Mouse (Mus musculus): Measurements from ENCODE around the gene Psd4.

Gene Psd4

DNA sequence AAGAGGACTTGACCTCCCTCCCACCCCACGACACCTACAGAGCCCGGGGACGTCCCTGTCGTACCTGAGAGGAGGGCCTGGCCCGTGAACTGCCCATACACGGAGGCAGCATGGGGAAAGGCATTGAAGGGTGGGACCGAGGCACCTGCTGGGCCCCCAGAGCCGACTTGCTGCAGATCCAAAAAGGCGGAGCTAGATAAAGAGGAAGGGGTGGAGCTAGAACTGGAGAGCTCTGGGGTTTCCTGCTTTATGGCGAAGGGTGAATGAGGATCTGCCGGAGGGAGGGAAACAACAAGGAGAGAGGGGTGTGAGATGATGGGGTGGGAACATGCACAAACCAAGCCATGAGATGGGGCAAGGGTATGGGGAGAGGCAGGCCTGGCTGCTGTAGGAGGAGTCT, 68.3 kb downstream of the Psd4 start:
- no peak for DNase-seq (ENCODE audit: low read depth, low spot score)

GRCm38 (mm10) chr2:24440056-24440455, 72.7 kb downstream of the Psd4 start:
- DNase-seq (ENCODE audit: low read depth, low spot score) = no peak

DNA sequence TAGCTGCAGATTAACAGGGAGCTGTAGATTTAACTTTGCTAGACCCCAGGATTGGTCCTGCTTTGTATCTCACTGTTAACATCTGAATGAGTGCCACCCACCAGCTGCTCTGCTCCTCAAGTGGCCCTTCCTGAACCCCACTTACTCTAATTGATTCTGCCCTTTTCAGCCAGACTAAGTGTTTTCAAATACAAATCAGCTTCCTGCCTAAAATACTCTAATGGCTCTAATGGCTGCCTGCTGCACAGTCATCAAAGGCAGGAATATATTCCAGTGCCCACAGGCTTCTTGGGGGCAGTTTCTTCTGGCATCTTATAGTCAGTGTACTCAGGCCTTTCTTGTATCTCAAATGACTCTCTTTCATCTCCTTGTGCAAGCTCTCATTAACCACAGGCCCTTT, 74.5 kb downstream of the Psd4 start:
- DNase-seq (ENCODE audit: low read depth, low spot score) = no peak

GRCm38 (mm10) chr2:24442303-24442925, 75.0 kb downstream of the Psd4 start:
- DNase-seq (ENCODE audit: low read depth, low spot score) = no peak

DNA sequence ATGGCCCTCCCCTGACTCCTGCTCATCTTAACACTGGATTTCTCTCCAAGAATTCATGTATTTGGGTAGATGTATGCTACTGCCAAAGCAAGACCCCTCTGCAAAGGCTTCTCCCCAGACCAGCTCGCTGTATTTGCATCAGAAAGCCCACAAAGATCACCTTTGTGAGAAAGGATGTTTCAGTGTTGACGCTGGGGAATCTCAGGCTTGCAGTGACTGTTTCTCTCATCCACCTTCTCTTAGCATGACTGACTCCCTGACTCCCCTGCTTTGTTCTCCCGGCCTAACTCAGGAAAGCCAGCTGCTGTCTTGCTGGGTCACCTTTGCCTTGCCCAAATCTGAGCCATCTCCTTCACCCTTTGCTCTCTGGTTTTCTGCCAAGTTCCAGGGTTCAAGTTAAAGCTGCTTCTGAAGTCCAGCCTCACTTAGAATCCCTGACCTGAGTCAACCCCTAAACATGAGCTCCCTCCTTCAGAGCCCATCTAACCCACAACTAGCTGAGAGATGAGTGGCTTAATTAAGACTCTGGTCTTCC, 75.9 kb downstream of the Psd4 start:
- DNase-seq (ENCODE audit: low read depth, low spot score) = no peak

GRCm38 (mm10) chr2:24449111-24449510, 81.7 kb downstream of the Psd4 start:
- DNase-seq (ENCODE audit: low read depth, low spot score) = no peak

GRCm38 (mm10) chr2:24453206-24453605, 85.8 kb downstream of the Psd4 start:
- no peak for DNase-seq (ENCODE audit: low read depth, low spot score)

- DNase-seq (ENCODE audit: low read depth, low spot score) = no peak
Measured at GRCm38 (mm10) chr2:24454429-24455011, 87.1 kb downstream of the Psd4 start.

DNA sequence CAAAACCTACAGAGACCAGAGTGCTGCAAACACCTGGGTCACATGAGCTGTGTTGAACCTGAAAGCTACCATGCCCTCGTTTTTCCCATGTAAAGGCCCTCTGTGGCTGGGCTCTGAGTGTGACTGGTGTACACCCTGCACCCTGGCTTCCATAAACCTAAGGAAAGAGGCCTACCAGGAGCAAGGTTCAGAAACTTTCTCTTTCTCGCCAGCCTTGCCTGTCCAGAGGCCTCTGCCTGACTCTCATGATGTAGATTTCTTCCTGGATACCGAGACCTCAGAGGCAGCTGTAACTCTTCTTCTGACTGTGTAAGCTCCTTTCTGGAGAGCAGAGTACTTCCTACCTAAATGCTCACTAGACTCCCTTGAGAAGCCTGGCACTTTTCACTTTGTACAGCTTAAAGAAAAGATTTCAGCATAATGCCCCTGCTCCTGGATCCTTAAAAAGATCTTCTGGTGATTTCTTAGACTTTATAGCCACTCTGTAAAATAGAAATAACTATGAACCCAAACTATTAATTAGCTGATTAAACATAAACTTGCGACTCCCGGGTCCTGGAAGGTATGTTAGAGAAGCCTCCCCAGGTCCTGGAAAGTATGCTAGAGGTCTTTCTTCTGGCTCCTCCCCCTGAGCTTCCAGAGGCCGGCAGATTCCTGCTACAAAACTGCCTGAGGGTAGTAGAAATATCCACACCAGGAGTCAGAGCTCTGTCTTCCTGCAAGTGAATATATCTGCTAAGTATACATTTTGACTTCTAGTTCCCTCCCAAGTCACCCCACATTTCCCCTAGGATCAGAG, 87.9 kb downstream of the Psd4 start:
- DNase-seq (ENCODE audit: low read depth, low spot score) = no peak

GRCm38 (mm10) chr2:24456841-24457240, 89.5 kb downstream of the Psd4 start:
- DNase-seq (ENCODE audit: low read depth, low spot score) = no peak

DNA sequence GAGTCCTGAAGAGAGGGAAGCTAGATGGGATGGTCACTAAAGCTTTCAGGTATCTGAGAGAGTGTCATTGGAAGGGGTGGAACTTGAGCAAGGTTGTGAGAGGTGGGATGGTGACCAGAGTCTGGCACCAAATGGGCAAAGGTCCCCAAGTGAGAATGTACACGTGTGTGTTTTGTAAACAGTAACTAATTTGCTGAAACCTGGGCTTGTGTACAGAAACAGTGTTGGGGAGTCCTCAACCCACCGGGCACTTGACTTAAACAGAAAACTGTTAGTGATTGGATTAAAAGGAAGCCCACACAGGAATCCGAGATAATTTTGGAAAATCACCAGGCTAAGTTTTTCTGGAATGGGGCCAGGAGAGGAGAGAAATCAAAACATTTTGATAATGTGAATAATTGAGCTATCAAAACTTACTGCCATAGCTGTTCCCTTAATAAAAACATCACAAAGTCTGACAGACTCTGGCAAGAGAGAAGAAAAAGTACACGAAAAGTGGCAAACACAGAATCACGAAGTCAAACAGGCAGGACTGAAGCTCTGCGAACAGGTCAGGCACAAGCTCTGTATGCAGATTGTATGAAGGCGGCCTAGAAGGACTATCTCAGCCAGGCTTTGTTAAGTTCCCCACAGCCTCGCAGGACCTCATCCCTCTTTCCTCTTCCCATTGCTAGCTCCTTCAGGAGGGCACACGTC, 92.9 kb downstream of the Psd4 start:
- DNase-seq (ENCODE audit: low read depth, low spot score) = no peak

GRCm38 (mm10) chr2:24460808-24461127, 93.4 kb downstream of the Psd4 start:
- no peak for DNase-seq (ENCODE audit: low read depth, low spot score)

All from c-Kit-negative CD71-positive TER-119-positive erythroid progenitor cells, embryonic 14.5 days (primary cell).